Mouse (Mus musculus): Measurements from ENCODE around the gene 6430571L13Rik. TPM values are rescaled to one million over a fixed set of nuclear protein-coding genes. Genes with fewer than 3 reads are reported as not detected.
A peak's percentile ranks its signal among the peaks of the same experiment; 100 is the strongest.

The 6430571L13Rik gene
- total RNA-seq, 2 experiments from 2014 or later: 5.3 to 5.4 TPM

DNA sequence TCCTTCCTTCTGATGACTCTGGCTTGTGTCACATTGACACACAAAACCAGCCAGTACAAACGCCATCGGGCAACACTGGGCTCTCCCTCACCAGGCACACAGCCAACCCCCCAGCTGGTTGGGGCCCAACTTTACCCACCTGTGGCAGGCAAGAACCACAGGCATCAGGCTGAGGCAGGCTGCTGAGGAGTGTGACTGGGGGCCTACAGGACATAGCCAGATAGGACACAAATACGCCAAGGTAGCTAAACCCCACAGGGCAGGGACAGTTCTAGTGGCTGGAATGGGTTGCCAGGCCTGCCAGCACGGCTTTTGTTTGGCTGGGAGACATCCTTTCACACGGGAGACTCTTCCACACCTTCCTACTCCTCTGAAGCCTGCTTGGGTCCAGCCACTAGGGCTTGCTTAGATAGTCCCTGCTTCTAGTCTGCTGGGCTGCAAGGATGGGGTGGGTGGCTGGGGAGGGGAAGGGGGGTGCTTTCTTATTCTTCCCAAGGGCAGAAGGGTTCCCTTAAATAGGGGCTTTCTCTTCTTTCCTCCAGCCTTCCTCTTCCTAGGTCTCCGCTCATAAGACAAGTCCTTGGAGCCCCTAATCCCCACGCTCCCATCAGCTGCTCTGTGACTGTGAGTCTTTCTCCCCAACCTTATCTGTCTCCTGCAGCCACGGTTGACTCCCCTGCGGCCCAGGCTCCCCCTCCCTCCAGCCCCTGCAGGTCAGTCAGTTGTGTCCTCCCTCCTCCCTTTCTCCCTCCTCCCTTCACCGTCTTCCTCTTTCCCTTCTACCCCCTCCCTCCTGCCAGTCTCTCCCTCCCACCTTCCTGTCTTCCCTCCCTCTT, 29.1 kb downstream of the 6430571L13Rik start:
- no peak for DNase-seq
- intact Hi-C loops (cut with DNase I): loop anchor here (5.0 kb wide), 1 partner anchor 88 kb away; no protein-coding TSS in a partner anchor

GRCm38 (mm10) chr9:107370106-107370463, 29.7 kb downstream of the 6430571L13Rik start:
- no peak for DNase-seq
- intact Hi-C loops (cut with DNase I): loop anchor here (5.0 kb wide), 1 partner anchor 87 kb away; no protein-coding TSS in a partner anchor

DNA sequence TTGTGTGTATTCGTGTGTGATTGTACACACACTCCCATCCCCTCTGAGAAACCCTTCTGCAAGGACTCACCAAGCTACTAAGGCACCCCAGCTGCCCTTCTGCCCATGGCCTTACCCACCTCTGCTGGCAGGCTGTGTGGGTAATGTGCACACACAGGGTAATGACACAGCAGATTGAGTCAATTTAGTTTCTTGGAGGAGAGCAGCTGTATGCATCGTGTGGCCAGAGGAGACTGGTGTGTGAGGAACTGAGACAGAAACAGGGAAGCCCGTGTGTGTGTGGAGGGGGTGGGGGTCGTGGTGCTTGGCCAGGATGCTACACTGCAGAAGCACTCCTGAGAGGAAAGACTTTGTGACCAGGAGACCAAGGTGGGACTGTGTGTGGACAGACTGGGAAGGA, 32.0 kb downstream of the 6430571L13Rik start:
- no peak for DNase-seq
- intact Hi-C loops (cut with DNase I): loop anchor here (5.0 kb wide), 1 partner anchor 85 kb away; no protein-coding TSS in a partner anchor

DNA sequence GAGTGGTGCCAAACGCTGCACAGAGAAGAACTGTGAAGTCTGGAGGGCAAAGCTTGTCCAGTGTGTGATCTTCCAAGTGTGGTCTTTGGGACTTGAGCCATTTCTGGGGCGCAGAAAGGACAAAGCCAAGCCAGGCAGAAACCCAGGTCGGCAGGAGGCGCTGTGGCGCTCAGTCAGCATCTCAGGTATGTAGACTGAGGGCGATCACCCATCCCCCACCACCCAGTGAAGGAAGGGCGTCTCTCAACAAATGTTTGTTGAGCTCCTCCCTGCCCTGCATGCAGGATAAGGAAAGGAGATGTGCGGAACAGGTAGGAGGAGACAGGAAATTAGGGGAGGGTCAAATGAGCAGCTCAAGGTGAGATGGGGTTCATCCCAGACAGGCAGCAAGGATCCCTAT, 34.2 kb downstream of the 6430571L13Rik start:
- intact Hi-C loops (cut with DNase I): loop anchor here (5.0 kb wide), 1 partner anchor 83 kb away; no protein-coding TSS in a partner anchor
- peak; percentile 48 for DNase-seq

GRCm38 (mm10) chr9:107375451-107375850, 35.0 kb downstream of the 6430571L13Rik start:
- DNase-seq: no peak
- intact Hi-C loops (cut with DNase I): no loop called here

- DNase-seq: peak; percentile 27
- intact Hi-C loops (cut with DNase I): no loop called here
These were observed 37.6 kb downstream of the 6430571L13Rik start for GRCm38 (mm10) chr9:107377961-107378512.

DNA sequence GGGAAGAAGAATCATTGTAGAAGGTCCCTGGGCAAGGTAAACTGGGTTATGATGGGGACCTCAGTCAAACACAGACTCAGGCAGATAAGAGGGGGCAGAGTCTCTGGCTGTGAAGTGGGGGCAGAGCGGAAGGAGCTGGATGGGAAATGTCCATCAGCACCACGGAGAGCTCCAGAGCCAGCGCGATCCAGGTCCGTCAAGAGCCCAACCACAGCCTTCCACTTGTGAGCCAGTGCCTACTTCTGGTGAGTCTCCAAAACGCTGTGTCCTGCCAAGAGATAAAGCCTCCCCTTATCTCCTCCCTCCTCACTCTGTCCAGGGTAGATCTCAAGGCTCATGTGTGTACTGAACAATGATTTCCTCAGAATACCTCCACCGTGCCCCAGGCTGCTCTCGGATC, 41.3 kb downstream of the 6430571L13Rik start:
- no peak for DNase-seq
- intact Hi-C loops (cut with DNase I): no loop called here

- intact Hi-C loops (cut with DNase I): no loop called here
- DNase-seq: peak; percentile 48
These were observed 44.0 kb downstream of the 6430571L13Rik start for GRCm38 (mm10) chr9:107384396-107384795.

- peak; percentile 37 for DNase-seq
- intact Hi-C loops (cut with DNase I): no loop called here
These were observed 46.3 kb downstream of the 6430571L13Rik start for GRCm38 (mm10) chr9:107386722-107387121.

- DNase-seq: no peak
- intact Hi-C loops (cut with DNase I): no loop called here
These were observed 47.3 kb downstream of the 6430571L13Rik start for GRCm38 (mm10) chr9:107387708-107388107.

- intact Hi-C loops (cut with DNase I): no loop called here
- no peak for DNase-seq
These were observed 47.9 kb downstream of the 6430571L13Rik start for GRCm38 (mm10) chr9:107388263-107388662.

DNA sequence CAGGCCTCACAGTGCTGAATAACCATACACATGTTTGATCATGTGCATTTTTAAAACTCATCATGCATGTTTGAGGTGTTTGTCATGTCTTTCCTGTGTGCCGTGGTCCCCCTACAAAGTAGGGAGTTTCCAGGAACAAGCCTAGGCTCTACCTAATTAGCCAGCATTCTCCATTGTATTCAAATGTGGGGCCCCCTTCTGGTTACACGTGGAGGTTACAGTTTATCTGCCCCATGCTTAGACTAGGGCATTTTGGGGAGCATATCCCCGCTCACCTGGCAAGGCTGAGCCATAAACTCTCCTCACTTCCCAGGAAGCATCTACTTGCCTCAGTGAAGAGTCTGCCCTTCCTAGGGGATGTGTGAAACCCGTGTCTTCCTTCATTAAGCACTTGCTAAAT, 56.0 kb downstream of the 6430571L13Rik start:
- intact Hi-C loops (cut with DNase I): no loop called here
- DNase-seq: no peak

DNA sequence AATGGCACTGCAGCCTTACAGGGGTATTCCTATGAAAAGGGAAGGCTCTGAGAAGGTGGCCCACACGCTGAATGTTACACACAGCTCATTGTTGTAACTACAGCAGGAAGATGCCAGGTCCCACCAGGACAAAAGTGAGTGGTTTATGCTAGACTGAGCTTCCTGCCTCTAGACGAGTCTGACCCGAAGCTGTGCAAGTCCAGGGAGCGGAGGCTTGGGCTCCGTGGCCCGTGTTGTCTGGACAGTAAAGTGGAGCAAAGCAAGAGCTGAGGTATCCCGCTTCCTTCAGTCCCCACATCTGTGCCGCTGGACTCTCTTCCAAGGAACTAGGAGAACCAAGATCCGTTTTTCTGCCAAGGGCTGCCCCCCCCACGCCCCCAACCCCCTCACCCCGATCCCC, 58.6 kb downstream of the 6430571L13Rik start:
- intact Hi-C loops (cut with DNase I): no loop called here

DNA sequence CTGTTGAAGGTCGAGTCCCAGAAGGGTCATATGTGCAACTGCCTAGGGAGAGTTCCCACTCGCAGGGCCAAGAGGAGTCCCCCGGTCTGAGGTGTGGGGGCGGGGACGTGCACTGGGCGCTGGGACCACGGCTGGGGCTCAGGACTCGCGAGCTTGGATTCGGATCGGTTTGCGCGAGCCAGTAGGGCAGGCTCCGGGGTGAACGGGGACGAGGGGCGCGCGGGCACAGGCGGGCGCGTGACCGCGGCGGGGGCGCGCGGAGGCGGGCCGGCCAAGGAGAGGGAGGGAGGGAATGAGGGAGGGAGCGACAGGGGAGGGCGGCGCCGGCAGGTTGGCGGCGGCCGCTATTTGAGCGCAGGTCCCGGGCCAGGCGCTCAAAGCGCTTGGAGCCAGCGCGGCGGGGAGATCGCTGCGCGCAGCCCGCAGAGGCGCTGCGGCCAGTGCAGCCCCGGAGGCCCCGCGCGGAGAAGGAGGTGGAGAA, 59.1 kb downstream of the 6430571L13Rik start, which contains the start of gene Cacna2d2:
Cacna2d2 (plus strand) TSS at position 122 of the 481 bp plus-strand sequence.
- intact Hi-C loops (cut with DNase I): no loop called here
- peak; percentile 71 for DNase-seq

More for the DNA sequence above, 58.6 kb downstream of the 6430571L13Rik start:
- DNase-seq: no peak

DNA sequence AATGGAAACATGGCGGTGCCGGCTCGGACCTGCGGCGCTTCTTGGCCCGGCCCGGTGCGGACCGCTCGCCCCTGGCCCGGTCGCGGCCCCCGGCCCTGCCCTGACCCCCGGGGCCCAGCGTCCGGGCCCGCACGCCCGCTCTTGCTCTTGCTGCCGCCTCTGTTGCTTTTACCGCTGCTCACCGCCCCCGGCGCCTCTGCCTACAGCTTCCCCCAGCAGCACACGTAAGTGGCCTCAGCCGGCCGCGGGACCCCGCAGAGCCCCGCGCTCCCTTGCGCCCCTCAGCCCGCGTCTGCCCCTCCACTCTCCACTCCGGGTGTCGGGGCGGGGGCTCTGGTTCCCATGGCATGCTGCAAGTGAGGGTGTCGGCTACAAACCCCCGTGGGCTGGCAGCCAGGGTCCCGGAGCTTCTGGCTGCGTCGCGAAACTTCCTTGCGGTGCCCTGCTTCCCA, 59.7 kb downstream of the 6430571L13Rik start:
- intact Hi-C loops (cut with DNase I): no loop called here
- DNase-seq: peak; percentile 35

DNA sequence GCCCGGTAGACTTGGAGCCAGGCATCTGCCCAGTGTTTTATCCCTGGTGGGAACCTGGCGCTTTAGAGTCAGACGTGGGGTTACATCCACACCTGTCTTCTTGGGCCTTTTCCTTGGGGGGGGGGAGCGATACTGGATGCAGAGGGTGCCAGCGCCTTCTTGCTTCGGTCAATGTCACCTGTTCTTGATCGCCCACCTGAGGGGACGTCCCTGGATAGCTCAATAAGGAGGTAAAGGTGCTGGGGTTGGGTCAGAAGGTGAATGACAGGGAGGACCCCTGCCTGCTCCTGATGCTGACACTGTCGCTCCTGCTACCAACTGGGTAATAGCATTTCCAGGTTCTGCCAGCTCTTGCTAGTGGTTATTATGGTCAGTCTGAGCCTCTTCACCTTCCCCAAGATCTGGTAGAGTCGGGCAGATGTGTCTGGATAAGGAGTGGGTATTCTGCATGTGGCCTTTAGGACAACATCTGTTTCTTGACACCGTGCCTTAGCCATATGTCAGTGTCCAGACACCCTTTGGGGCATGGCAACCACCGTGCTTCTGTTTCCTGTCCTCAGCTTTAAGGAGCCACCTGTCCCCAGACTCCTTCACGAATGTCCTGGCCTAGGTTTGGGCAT, 60.4 kb downstream of the 6430571L13Rik start:
- intact Hi-C loops (cut with DNase I): no loop called here
- no peak for DNase-seq

Other genes starting within 250 kb of the 6430571L13Rik start
- 100 to 1,000 TPM; 159 to 181 TPM for gene Dock3, start 108.7 kb upstream of the 6430571L13Rik start, total RNA-seq (2021)
- 1 to 10 TPM; 3.3 to 4.8 TPM for gene Mapkapk3, start 50.7 kb upstream of the 6430571L13Rik start, total RNA-seq (2021)
- gene Cish, start 44.6 kb upstream of the 6430571L13Rik start, total RNA-seq (2021): 10 to 100 TPM; 16.4 to 17.5 TPM
- 10 to 100 TPM; 15.9 to 18.1 TPM for gene Hemk1, start 2.3 kb upstream of the 6430571L13Rik start, total RNA-seq (2021)
- gene Cacna2d2, start 59.0 kb downstream of the 6430571L13Rik start, total RNA-seq (2021): 10 to 100 TPM; 31.9 to 50.0 TPM
- gene Tmem115, start 193.3 kb downstream of the 6430571L13Rik start, total RNA-seq (2021): 10 to 100 TPM; 29.4 to 30.4 TPM
- gene Cyb561d2, start 201.6 kb downstream of the 6430571L13Rik start, total RNA-seq (2021): 10 to 100 TPM; 25.6 to 28.4 TPM
- gene Nprl2, start 201.6 kb downstream of the 6430571L13Rik start, total RNA-seq (2021): 10 to 100 TPM; 35.2 to 38.5 TPM
- 1 to 10 TPM; 3.9 to 4.7 TPM for gene Zmynd10, start 206.7 kb downstream of the 6430571L13Rik start, total RNA-seq (2021)
- gene Rassf1, start 211.0 kb downstream of the 6430571L13Rik start, total RNA-seq (2021): 10 to 100 TPM; 24.9 to 25.4 TPM
- gene Tusc2, start 222.7 kb downstream of the 6430571L13Rik start, total RNA-seq (2021): 10 to 100 TPM; 65.4 to 66.9 TPM
- gene Hyal2, start 227.3 kb downstream of the 6430571L13Rik start, total RNA-seq (2021): 10 to 100 TPM; 20.8 to 28.4 TPM
- 1 to 10 TPM; 3.8 to 4.1 TPM for gene Hyal1, start 236.3 kb downstream of the 6430571L13Rik start, total RNA-seq (2021)
- gene Naa80, start 238.3 kb downstream of the 6430571L13Rik start, total RNA-seq (2021): 10 to 100 TPM; 11.9 to 13.0 TPM
- 1 to 10 TPM; 1.5 to 2.1 TPM for gene Hyal3, start 240.2 kb downstream of the 6430571L13Rik start, total RNA-seq (2021)
- gene Ifrd2, start 247.0 kb downstream of the 6430571L13Rik start, total RNA-seq (2021): 10 to 100 TPM; 12.5 to 14.5 TPM